Mouse (Mus musculus) kidney, embryonic 15.5 days (tissue): Measurements from ENCODE around the gene Pogz. TPM values are rescaled to one million over a fixed set of nuclear protein-coding genes. Genes with fewer than 3 reads are reported as not detected.

Source experiments
- ATAC-seq: fragments of 200-750 bp; cut with Nextera tagmentation; replicated peaks from 2 replicates; pipeline ENCODE4 v1.8.0; 2017; ENCODE audit warnings: moderate TSS enrichment; ENCODE audit not compliant: low FRiP score
- H3K27ac ChIP-seq: fragments of 300-500 bp; sonication (generic); 2 replicates; pipeline ENCODE4 v1.5.1; 2015; ENCODE audit warnings: mild to moderate bottlenecking, inconsistent platforms
- H3K27me3 ChIP-seq: fragments of 300-500 bp; sonication (generic); 2 replicates; pipeline ENCODE4 v1.6.1; 2015; ENCODE audit warnings: inconsistent platforms
- H3K36me3 ChIP-seq: fragments of 300-500 bp; sonication (generic); 2 replicates; pipeline ENCODE4 v1.6.1; 2015; ENCODE audit warnings: inconsistent platforms
- H3K4me1 ChIP-seq: fragments of 300-500 bp; sonication (generic); 2 replicates; pipeline ENCODE4 v1.6.1; 2015; ENCODE audit warnings: inconsistent platforms
- H3K4me2 ChIP-seq: fragments of 300-500 bp; sonication (generic); 2 replicates; pipeline ENCODE4 v1.6.1; 2015; ENCODE audit warnings: moderate library complexity, mild to moderate bottlenecking, inconsistent platforms
- H3K4me3 ChIP-seq: fragments of 300-500 bp; sonication (generic); replicated peaks from 2 replicates; pipeline ENCODE4 v1.5.1; 2015; ENCODE audit warnings: mild to moderate bottlenecking, inconsistent platforms
- H3K9ac ChIP-seq: fragments of 300-500 bp; sonication (generic); 2 replicates; pipeline ENCODE4 v1.6.1; 2015; ENCODE audit warnings: mild to moderate bottlenecking, inconsistent platforms
- H3K9me3 ChIP-seq: fragments of 300-500 bp; sonication (generic); replicated peaks from 2 replicates; pipeline ENCODE4 v1.6.1; 2016; ENCODE audit warnings: inconsistent platforms
- WGBS: fragments of 180-500 bp; shearing (Covaris S2); methylation state at CpG from one replicate; pipeline ENCODE4 v1.1.7; 2015; ENCODE audit warnings: mixed read lengths; 5-methylcytosine and 5-hydroxymethylcytosine counted together
- polyA plus RNA-seq: library from polyadenylated mRNA; unstranded; fragments of >200 nt; fragmentation: Nextera tagmentation; extraction: Ambion mirVana; gene quantifications from 2 replicates; pipeline ENCODE4 v1.2.1, GENCODE M21; 2015

Gene Pogz
- polyA plus RNA-seq, 1 experiment from 2014 or later = 18.8 TPM

GRCm38 (mm10) chr3:94835396-94835795 lies 2.0 kb upstream of the Pogz start:
- peaks cover 20% of the 10 kb centered on the region for H3K4me1 ChIP-seq
- H3K9ac ChIP-seq = no peak overlapping the region
- no peak overlapping the region for H3K4me3 ChIP-seq
- H3K4me2 ChIP-seq = no peak overlapping the region
- H3K27ac ChIP-seq = no peak overlapping the region
- 77% methylated on average over 3 of the region's 3 CpGs for WGBS
- no peaks in the 10 kb centered on the region for H3K36me3 ChIP-seq
- no peaks in the 10 kb centered on the region for H3K27me3 ChIP-seq
- H3K9me3 ChIP-seq = 0 out of 2 replicates have a peak, but pooled peaks cover 3% of the 10 kb centered on the region
- ATAC-seq = no peak

- Histone ChIP-seq H3K27me3 (no peaks in the 10 kb centered on the region), H3K27ac (peak overlapping the region; percentile 95), H3K9ac (peak overlapping the region; percentile 74), H3K36me3 (no peaks in the 10 kb centered on the region), H3K4me1 (peaks cover 20% of the 10 kb centered on the region), H3K4me2 (peak overlapping the region; percentile 66), H3K9me3 (0 out of 2 replicates have a peak, but pooled peaks cover 3% of the 10 kb centered on the region), H3K4me3 (peak overlapping the region; percentile 74)
- WGBS = under 1% methylated on average over 37 of the region's 62 CpGs
- ATAC-seq = peak; percentile 76
Measured at GRCm38 (mm10) chr3:94837959-94838496, 661 bp downstream of the Pogz start.

GRCm38 (mm10) chr3:94838631-94839030 lies 1.3 kb downstream of the Pogz start:
- H3K27me3 ChIP-seq = no peaks in the 10 kb centered on the region
- peak overlapping the region; percentile 95 for H3K27ac ChIP-seq
- no peak for ATAC-seq
- peak overlapping the region; percentile 74 for H3K9ac ChIP-seq
- H3K4me1 ChIP-seq = peaks cover 20% of the 10 kb centered on the region
- peak overlapping the region; percentile 74 for H3K4me3 ChIP-seq
- WGBS = 8% methylated on average over 9 of the region's 9 CpGs
- H3K4me2 ChIP-seq = peak overlapping the region; percentile 66
- 0 out of 2 replicates have a peak, but pooled peaks cover 3% of the 10 kb centered on the region for H3K9me3 ChIP-seq
- no peaks in the 10 kb centered on the region for H3K36me3 ChIP-seq

- Histone ChIP-seq H3K4me3 (peak overlapping the region; percentile 74), H3K4me2 (peak overlapping the region; percentile 66), H3K9ac (peak overlapping the region; percentile 74; the same call in 1 of the 2 replicates), H3K36me3 (no peaks in the 10 kb centered on the region), H3K27ac (peak overlapping the region; percentile 95), H3K9me3 (0 out of 2 replicates have a peak, but pooled peaks cover 3% of the 10 kb centered on the region), H3K4me1 (peaks cover 20% of the 10 kb centered on the region), H3K27me3 (no peaks in the 10 kb centered on the region)
- ATAC-seq = no peak
- WGBS = 70% methylated on average over 5 of the region's 5 CpGs
Measured at GRCm38 (mm10) chr3:94839101-94839500, 1.7 kb downstream of the Pogz start.

- no peak overlapping the region for H3K27ac ChIP-seq
- no peak overlapping the region for H3K9ac ChIP-seq
- peaks cover 21% of the 10 kb centered on the region for H3K4me1 ChIP-seq
- H3K4me3 ChIP-seq = no peak overlapping the region
- ATAC-seq = no peak
- no peaks in the 10 kb centered on the region for H3K27me3 ChIP-seq
- no peak overlapping the region for H3K4me2 ChIP-seq
- 91% methylated on average over 2 of the region's 2 CpGs for WGBS
- no peaks in the 10 kb centered on the region for H3K36me3 ChIP-seq
- H3K9me3 ChIP-seq = no peaks in the 10 kb centered on the region
Measured at GRCm38 (mm10) chr3:94847382-94847781, 10.0 kb downstream of the Pogz start.

GRCm38 (mm10) chr3:94849338-94849737 lies 12.0 kb downstream of the Pogz start:
- H3K36me3 ChIP-seq = peaks cover 8% of the 10 kb centered on the region
- no peaks in the 10 kb centered on the region for H3K9me3 ChIP-seq
- ATAC-seq = 0 out of 2 replicates have a peak, but pooled peaks have one; percentile 6
- no peak overlapping the region for H3K9ac ChIP-seq
- H3K4me1 ChIP-seq = peaks cover 22% of the 10 kb centered on the region
- WGBS = 23% methylated on average over 1 of the region's 1 CpGs
- H3K27ac ChIP-seq = no peak overlapping the region
- H3K4me3 ChIP-seq = no peak overlapping the region
- H3K4me2 ChIP-seq = no peak overlapping the region
- H3K27me3 ChIP-seq = no peaks in the 10 kb centered on the region

- no peaks in the 10 kb centered on the region for H3K9me3 ChIP-seq
- H3K36me3 ChIP-seq = peaks cover 31% of the 10 kb centered on the region
- H3K9ac ChIP-seq = no peak overlapping the region
- 71% methylated on average over 3 of the region's 3 CpGs for WGBS
- H3K27me3 ChIP-seq = no peaks in the 10 kb centered on the region
- no peak overlapping the region for H3K4me2 ChIP-seq
- no peak overlapping the region for H3K4me3 ChIP-seq
- no peak for ATAC-seq
- H3K27ac ChIP-seq = no peak overlapping the region
- H3K4me1 ChIP-seq = peaks cover 19% of the 10 kb centered on the region
Measured at GRCm38 (mm10) chr3:94851731-94852130, 14.4 kb downstream of the Pogz start.

- Histone ChIP-seq H3K9me3 (no peaks in the 10 kb centered on the region), H3K4me3 (no peak overlapping the region), H3K36me3 (peaks cover 36% of the 10 kb centered on the region), H3K9ac (no peak overlapping the region), H3K27me3 (no peaks in the 10 kb centered on the region), H3K27ac (no peak overlapping the region), H3K4me2 (no peak overlapping the region), H3K4me1 (peaks cover 19% of the 10 kb centered on the region)
- 84% methylated on average over 3 of the region's 3 CpGs for WGBS
- ATAC-seq = no peak
Measured at GRCm38 (mm10) chr3:94852215-94852614, 14.8 kb downstream of the Pogz start.

- 89% methylated on average over 2 of the region's 2 CpGs for WGBS
- H3K36me3 ChIP-seq = peaks cover 84% of the 10 kb centered on the region
- no peak for ATAC-seq
Measured at GRCm38 (mm10) chr3:94859471-94859870, 22.1 kb downstream of the Pogz start.

GRCm38 (mm10) chr3:94869011-94869410 lies 31.6 kb downstream of the Pogz start:
- ATAC-seq = no peak
- H3K4me3 ChIP-seq = no peak overlapping the region
- H3K36me3 ChIP-seq = peaks cover 90% of the 10 kb centered on the region
- H3K4me1 ChIP-seq = no peaks in the 10 kb centered on the region
- no peak overlapping the region for H3K9ac ChIP-seq
- no peaks in the 10 kb centered on the region for H3K9me3 ChIP-seq
- no peaks in the 10 kb centered on the region for H3K27me3 ChIP-seq
- no peak overlapping the region for H3K27ac ChIP-seq
- WGBS = 97% methylated on average over 3 of the region's 3 CpGs
- no peak overlapping the region for H3K4me2 ChIP-seq

More at GRCm38 (mm10) chr3:94859471-94859870, 22.1 kb downstream of the Pogz start:
- no peak overlapping the region for H3K4me2 ChIP-seq
- no peaks in the 10 kb centered on the region for H3K4me1 ChIP-seq
- H3K4me3 ChIP-seq = no peak overlapping the region
- H3K27ac ChIP-seq = no peak overlapping the region
- H3K9me3 ChIP-seq = no peaks in the 10 kb centered on the region
- no peaks in the 10 kb centered on the region for H3K27me3 ChIP-seq
- no peak overlapping the region for H3K9ac ChIP-seq

- Histone ChIP-seq H3K36me3 (peaks cover 100% of the 10 kb centered on the region), H3K27ac (no peak overlapping the region), H3K27me3 (no peaks in the 10 kb centered on the region), H3K4me2 (no peak overlapping the region), H3K9ac (no peak overlapping the region), H3K9me3 (no peaks in the 10 kb centered on the region), H3K4me1 (no peaks in the 10 kb centered on the region), H3K4me3 (no peak overlapping the region)
- WGBS = 91% methylated on average over 6 of the region's 6 CpGs
- ATAC-seq = no peak
Measured at GRCm38 (mm10) chr3:94878618-94879017, 41.3 kb downstream of the Pogz start.

GRCm38 (mm10) chr3:94881840-94882239 lies 44.5 kb downstream of the Pogz start:
- 65% methylated on average over 4 of the region's 4 CpGs for WGBS
- ATAC-seq = no peak
- no peak overlapping the region for H3K27ac ChIP-seq
- no peak overlapping the region for H3K4me2 ChIP-seq
- H3K4me1 ChIP-seq = peaks cover 9% of the 10 kb centered on the region
- no peak overlapping the region for H3K4me3 ChIP-seq
- no peak overlapping the region for H3K9ac ChIP-seq
- H3K9me3 ChIP-seq = no peaks in the 10 kb centered on the region
- H3K36me3 ChIP-seq = peaks cover 88% of the 10 kb centered on the region
- no peaks in the 10 kb centered on the region for H3K27me3 ChIP-seq

GRCm38 (mm10) chr3:94882579-94882978 lies 45.2 kb downstream of the Pogz start:
- 89% methylated on average over 3 of the region's 3 CpGs for WGBS
- Histone ChIP-seq H3K36me3 (peaks cover 80% of the 10 kb centered on the region), H3K27me3 (no peaks in the 10 kb centered on the region), H3K4me1 (peaks cover 15% of the 10 kb centered on the region), H3K9ac (no peak overlapping the region), H3K4me2 (no peak overlapping the region), H3K4me3 (no peak overlapping the region), H3K9me3 (no peaks in the 10 kb centered on the region), H3K27ac (no peak overlapping the region)
- no peak for ATAC-seq
